Mouse (Mus musculus) midbrain, embryonic 11.5 days (tissue): ENCODE data around the gene Sst. TPM values are rescaled to one million over a fixed set of nuclear protein-coding genes. Genes with fewer than 3 reads are reported as not detected.

Experiments used
- ATAC-seq: fragments of 200-750 bp; cut with Nextera tagmentation; 2 replicates; pipeline ENCODE4 v1.8.0; 2017; ENCODE audit warnings: moderate TSS enrichment, moderate library complexity; ENCODE audit not compliant: low FRiP score
- DNase-seq: peaks from one replicate; pipeline ENCODE4 v3.0.0; 2015; ENCODE audit warnings: low spot score; ENCODE audit errors: missing footprints
- H3K27ac ChIP-seq: fragments of 300-500 bp; sonication (generic); 2 replicates; pipeline ENCODE4 v1.5.1; 2014; ENCODE audit warnings: low read depth, low read length
- H3K27me3 ChIP-seq: fragments of 300-500 bp; sonication (generic); 2 replicates; pipeline ENCODE4 v1.6.1; 2014; ENCODE audit warnings: mild to moderate bottlenecking, low read length, moderate library complexity, mixed read lengths; ENCODE audit not compliant: control insufficient read depth, insufficient read depth
- H3K36me3 ChIP-seq: fragments of 300-500 bp; sonication (generic); 2 replicates; pipeline ENCODE4 v1.6.1; 2014; ENCODE audit warnings: mild to moderate bottlenecking, low read length, moderate library complexity, mixed read lengths; ENCODE audit not compliant: control insufficient read depth, insufficient read depth
- H3K4me1 ChIP-seq: fragments of 300-500 bp; sonication (generic); 2 replicates; pipeline ENCODE4 v1.6.1; 2014; ENCODE audit warnings: low read length; ENCODE audit not compliant: control insufficient read depth, insufficient read depth
- H3K4me2 ChIP-seq: fragments of 300-500 bp; sonication (generic); 2 replicates; pipeline ENCODE4 v1.6.1; 2014; ENCODE audit warnings: mild to moderate bottlenecking, moderate library complexity
- H3K4me3 ChIP-seq: fragments of 300-500 bp; sonication (generic); 2 replicates; pipeline ENCODE4 v1.5.1; 2014; ENCODE audit warnings: low read depth, low read length
- H3K9ac ChIP-seq: fragments of 300-500 bp; sonication (generic); 2 replicates; pipeline ENCODE4 v1.6.1; 2014; ENCODE audit warnings: low read length
- H3K9me3 ChIP-seq: fragments of 300-500 bp; sonication (generic); 2 replicates; pipeline ENCODE4 v1.6.1; 2016; ENCODE audit warnings: low read length; ENCODE audit not compliant: control insufficient read depth
- WGBS: fragments of 180-500 bp; shearing (Covaris S2); extraction: QIAGEN DNeasy Blood & Tissue Kit; methylation state at CpG from one replicate; pipeline ENCODE4 v1.1.7; 2014; 5-methylcytosine and 5-hydroxymethylcytosine counted together
- polyA plus RNA-seq: library from polyadenylated mRNA; unstranded; fragments of >200 nt; fragmentation: Nextera tagmentation; extraction: Ambion mirVana; gene quantifications from 2 replicates; pipeline ENCODE4 v1.2.1, GENCODE M21; 2014

Sst gene
- polyA plus RNA-seq, result 35.8 and 44.0 TPM in 2 replicates

GRCm38 (mm10) chr16:23890636-23891035 lies at the start of gene Sst:
Gene Sst, minus strand, starts transcription at chr16:23890958.
- ATAC-seq, result no peak
- Histone ChIP-seq H3K4me1 (no peaks in the 10 kb centered on the region), H3K27ac (no peak within 1 kb of the TSS), H3K9me3 (no peaks in the 10 kb centered on the region), H3K27me3 (peaks cover 5% of the 10 kb centered on the region), H3K4me2 (peak within 1 kb of the TSS; percentile 28), H3K36me3 (no peaks in the 10 kb centered on the region), H3K9ac (no peak within 1 kb of the TSS), H3K4me3 (no peak within 1 kb of the TSS)
- no peak for DNase-seq
- WGBS, result 6% methylated on average over 26 of the region's 26 CpGs

DNA sequence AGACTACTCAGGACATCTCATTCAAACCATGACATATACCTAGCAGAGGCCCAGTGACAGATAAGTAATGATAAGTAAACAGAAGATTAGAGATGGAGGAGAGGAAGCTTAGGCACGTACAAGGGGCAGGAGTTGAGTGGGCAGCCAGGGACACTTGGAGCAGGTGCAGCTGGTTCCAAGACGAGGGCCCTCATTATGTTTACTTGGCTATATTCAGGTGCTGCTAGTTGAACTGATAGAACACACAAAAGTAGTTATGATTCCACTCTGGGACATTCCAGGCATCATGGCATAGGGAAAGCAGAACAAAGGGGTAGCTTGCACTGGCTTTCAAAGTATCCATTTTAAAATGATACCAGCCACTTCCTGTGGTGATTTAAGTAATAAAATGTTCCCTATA lies 43.6 kb upstream of the Sst start:
- no peak overlapping the region for H3K4me3 ChIP-seq
- H3K36me3 ChIP-seq, result no peaks in the 10 kb centered on the region
- no peaks in the 10 kb centered on the region for H3K9me3 ChIP-seq
- WGBS, result 73% methylated on average over 2 of the region's 2 CpGs
- no peaks in the 10 kb centered on the region for H3K27me3 ChIP-seq
- ATAC-seq, result no peak
- no peak overlapping the region for H3K9ac ChIP-seq
- H3K4me2 ChIP-seq, result no peak overlapping the region
- H3K4me1 ChIP-seq, result no peaks in the 10 kb centered on the region
- no peak overlapping the region for H3K27ac ChIP-seq
- DNase-seq, result no peak

- DNase-seq (no peak), ATAC-seq (no peak)
- WGBS, result 70% methylated on average over 11 of the region's 11 CpGs
- Histone ChIP-seq H3K27me3 (no peaks in the 10 kb centered on the region), H3K9ac (no peak within 1 kb of the TSS), H3K4me1 (no peaks in the 10 kb centered on the region), H3K36me3 (no peaks in the 10 kb centered on the region), H3K4me3 (no peak within 1 kb of the TSS), H3K9me3 (no peaks in the 10 kb centered on the region), H3K27ac (no peak within 1 kb of the TSS), H3K4me2 (no peak within 1 kb of the TSS)
These were observed 41.5 kb upstream of the Sst start, which contains the start of gene Rtp2 for GRCm38 (mm10) chr16:23932294-23932693. Gene Rtp2, minus strand, starts transcription at chr16:23932394.

DNA sequence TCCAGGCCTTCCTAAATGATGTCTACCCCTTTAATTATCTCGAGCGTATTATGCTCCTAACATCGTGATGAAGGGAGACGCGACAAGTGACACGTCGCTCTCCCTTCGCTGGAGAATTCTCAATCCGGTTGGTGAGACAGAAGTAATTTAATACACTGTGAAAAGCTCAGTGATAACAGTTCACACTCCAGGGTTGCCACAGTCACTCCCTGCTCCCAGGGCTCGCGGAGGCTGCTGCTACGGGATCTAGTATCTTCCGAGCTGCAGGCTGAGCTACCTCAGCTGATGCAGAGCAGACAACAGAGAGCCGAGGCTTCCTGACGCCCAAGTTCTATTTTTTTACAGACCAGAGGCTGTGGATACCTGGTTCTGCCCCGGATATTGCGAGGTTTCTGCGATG lies 40.5 kb upstream of the Sst start:
- no peaks in the 10 kb centered on the region for H3K4me1 ChIP-seq
- no peak overlapping the region for H3K4me2 ChIP-seq
- H3K4me3 ChIP-seq, result no peak overlapping the region
- WGBS, result 88% methylated on average over 18 of the region's 18 CpGs
- DNase-seq (no peak), ATAC-seq (no peak)
- H3K9me3 ChIP-seq, result no peaks in the 10 kb centered on the region
- no peak overlapping the region for H3K9ac ChIP-seq
- no peaks in the 10 kb centered on the region for H3K27me3 ChIP-seq
- no peaks in the 10 kb centered on the region for H3K36me3 ChIP-seq
- no peak overlapping the region for H3K27ac ChIP-seq

DNA sequence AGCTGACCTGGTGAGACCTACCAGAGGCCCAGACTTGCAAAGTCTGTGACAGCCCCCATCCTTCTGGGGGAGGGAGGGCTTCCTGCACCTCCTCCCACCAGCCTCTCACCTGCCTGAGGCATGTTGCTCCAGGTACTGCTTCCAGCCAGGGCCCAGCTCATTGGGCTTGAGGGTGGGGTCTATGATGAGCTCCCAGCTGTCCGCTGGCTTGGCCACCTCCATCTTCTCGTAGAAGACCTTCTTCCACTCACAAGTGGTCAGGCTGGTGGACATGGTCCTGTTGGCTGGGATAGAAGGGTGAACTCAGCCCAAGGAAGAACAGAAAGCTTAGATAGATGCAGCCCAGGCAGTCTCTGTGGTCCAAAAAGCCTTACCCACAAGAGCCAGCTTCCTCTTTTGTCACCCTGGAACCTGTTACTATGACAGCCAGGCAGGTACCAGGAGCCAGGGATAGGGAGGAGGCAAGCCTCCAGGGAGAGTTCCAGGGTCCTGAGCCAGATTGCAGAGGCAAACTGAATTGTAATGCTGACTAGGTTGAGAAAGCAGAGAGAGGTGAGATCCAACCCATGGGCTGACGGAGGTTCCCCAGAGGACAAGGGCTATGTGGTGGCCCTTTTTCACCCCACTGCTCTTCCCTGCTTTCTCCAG lies 39.8 kb upstream of the Sst start:
- WGBS, result 83% methylated on average over 3 of the region's 3 CpGs
- Histone ChIP-seq H3K4me2 (no peak overlapping the region), H3K9ac (no peak overlapping the region), H3K36me3 (no peaks in the 10 kb centered on the region), H3K4me3 (no peak overlapping the region), H3K27ac (no peak overlapping the region), H3K4me1 (no peaks in the 10 kb centered on the region), H3K9me3 (no peaks in the 10 kb centered on the region), H3K27me3 (no peaks in the 10 kb centered on the region)
- no peak for DNase-seq
- ATAC-seq, result no peak

DNA sequence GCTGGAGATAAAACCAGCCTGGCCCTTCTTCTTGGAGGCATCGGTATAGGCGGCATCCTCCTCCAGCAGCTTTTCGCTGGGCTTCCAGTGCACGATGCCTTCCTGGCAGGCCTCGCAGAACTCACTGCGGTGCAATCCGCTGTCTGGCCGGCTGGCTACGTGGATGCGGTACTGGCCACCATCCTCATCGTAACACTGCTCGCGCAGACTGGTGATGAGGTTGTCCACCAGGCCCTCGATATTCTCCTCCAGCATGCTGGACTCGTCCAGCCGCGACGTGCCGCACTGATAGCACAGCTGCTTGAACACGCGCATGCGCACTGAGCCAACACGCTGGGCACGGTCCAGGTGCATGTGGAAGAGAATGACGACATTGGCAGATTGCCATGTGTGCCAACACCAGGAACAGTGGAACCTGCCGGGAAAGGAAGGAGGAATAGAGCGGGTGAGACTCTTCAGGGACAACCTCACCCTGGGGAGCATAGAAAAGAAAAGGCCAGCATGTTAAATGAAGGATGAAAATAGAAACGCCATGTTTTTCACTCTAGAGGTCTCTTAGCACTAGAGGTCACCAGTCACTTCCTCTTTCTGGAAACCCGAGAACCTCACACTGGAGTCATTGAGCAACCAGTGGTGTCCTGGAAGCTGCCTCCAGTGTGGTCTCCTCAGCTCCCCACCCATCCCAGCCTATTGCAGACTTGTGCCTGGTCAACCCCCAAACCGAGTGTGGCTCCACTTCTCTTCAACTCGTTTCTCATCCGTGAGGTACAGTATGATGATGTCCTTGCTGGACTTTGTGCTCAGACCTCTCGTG lies 36.8 kb upstream of the Sst start:
- H3K4me2 ChIP-seq, result no peak overlapping the region
- no peaks in the 10 kb centered on the region for H3K27me3 ChIP-seq
- no peak overlapping the region for H3K4me3 ChIP-seq
- no peak overlapping the region for H3K9ac ChIP-seq
- WGBS, result 93% methylated on average over 33 of the region's 33 CpGs
- H3K9me3 ChIP-seq, result no peaks in the 10 kb centered on the region
- no peaks in the 10 kb centered on the region for H3K36me3 ChIP-seq
- H3K4me1 ChIP-seq, result no peaks in the 10 kb centered on the region
- DNase-seq, result no peak
- no peak overlapping the region for H3K27ac ChIP-seq
- ATAC-seq, result no peak

DNA sequence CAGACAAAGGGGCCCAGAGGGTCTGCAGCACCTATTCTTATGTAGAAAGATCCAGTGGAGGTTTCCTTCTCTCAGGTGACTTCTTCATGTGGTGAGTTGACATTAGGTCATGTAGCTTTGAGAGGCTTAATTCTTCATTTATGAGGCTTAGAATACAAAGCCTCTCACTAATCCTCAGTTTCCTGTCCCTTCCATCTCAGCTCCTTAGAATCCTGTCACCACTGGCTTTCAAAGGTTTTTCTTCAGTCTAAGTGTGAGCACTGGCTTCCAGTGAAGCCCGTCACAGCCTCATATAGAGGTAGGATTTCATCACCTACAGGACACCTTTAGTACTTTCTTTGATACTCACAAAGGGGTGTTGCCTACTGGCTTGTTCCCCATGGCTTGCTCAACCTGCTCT lies 32.1 kb upstream of the Sst start:
- 89% methylated on average over 1 of the region's 1 CpGs for WGBS
- H3K4me2 ChIP-seq, result no peak overlapping the region
- DNase-seq (no peak), ATAC-seq (no peak)
- H3K4me3 ChIP-seq, result no peak overlapping the region
- H3K27ac ChIP-seq, result no peak overlapping the region
- no peaks in the 10 kb centered on the region for H3K9me3 ChIP-seq
- H3K36me3 ChIP-seq, result no peaks in the 10 kb centered on the region
- no peak overlapping the region for H3K9ac ChIP-seq
- H3K4me1 ChIP-seq, result no peaks in the 10 kb centered on the region
- H3K27me3 ChIP-seq, result no peaks in the 10 kb centered on the region

DNA sequence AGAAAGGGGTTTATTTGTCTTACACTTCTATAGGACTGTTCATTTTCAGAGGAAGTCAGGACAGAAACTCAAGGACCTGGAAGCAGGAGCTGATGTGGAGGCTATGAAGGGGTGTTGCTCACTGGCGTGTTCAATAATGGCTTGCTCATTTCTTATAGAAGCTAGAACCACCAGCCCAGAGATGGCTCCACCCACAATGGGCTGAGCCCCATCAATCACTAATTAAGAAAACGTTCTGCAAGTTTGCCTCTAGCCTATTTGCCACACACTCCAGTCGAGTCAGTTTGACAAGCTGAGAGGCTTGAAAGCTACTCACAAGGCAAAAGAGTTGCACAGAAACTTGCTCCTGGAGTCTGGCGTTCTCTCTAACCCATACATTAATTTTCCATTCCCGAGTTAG lies 30.9 kb upstream of the Sst start:
- WGBS, result 77% methylated on average over 5 of the region's 5 CpGs
- ATAC-seq (no peak), DNase-seq (no peak)
- H3K4me3 ChIP-seq, result no peak overlapping the region
- H3K27ac ChIP-seq, result no peak overlapping the region
- H3K36me3 ChIP-seq, result no peaks in the 10 kb centered on the region
- no peak overlapping the region for H3K9ac ChIP-seq
- no peak overlapping the region for H3K4me2 ChIP-seq
- no peaks in the 10 kb centered on the region for H3K4me1 ChIP-seq
- no peaks in the 10 kb centered on the region for H3K27me3 ChIP-seq
- no peaks in the 10 kb centered on the region for H3K9me3 ChIP-seq

GRCm38 (mm10) chr16:23919418-23919817 lies 28.7 kb upstream of the Sst start:
- Histone ChIP-seq H3K4me2 (no peak overlapping the region), H3K9ac (no peak overlapping the region), H3K4me3 (no peak overlapping the region), H3K4me1 (no peaks in the 10 kb centered on the region), H3K27me3 (no peaks in the 10 kb centered on the region), H3K27ac (no peak overlapping the region), H3K9me3 (no peaks in the 10 kb centered on the region), H3K36me3 (no peaks in the 10 kb centered on the region)
- ATAC-seq (no peak), DNase-seq (no peak)
- WGBS, result 78% methylated on average over 2 of the region's 2 CpGs
